Mouse (Mus musculus): ENCODE measurements around the gene Rasa1.

The Rasa1 gene

DNA sequence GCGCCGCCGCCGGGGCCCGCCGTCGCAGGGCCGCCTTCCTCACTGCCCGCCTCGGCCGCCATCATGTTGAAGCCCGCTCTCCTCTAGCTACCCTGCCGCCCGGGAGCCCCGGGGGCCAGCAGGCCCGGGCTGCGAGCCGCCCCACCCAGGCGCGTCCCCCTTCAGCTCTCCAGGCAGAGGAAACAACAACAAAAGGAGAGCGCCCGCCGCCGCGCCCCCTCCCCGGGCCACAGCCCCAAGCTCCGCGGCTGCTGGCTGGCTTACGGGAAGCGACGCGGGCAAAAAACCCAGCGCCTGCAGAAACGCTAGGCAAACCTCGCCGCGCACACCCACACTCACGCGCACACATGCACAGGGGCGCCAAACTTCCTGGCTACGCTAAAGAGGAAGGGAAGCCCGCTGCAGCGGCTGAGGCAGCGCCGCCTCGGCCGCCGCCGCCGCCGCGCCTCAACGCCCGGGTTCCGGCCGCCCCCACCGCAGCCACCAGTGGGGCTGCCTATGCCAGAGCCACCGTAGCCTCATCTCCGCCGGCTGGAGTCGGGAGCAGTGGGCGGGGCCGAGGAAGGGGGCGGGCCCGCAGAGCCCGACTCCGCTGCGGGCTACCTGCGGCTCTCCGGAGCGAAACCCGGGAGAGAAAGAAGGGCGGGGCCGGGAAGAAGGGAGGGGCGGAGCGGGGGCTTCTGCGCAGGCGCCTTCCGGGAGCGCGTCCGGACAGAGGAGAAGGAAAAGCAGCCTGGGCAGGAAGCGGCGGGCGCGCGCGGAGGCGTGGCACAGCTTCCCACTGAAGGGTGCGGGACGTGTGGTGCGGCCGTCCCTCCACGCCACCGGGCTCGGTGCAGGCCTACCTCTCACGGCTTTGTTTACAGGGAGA, at the start of gene Rasa1:
TSS of gene Rasa1 (minus strand) at position 288 of the 871 bp plus-strand sequence.
- DNase-seq (ENCODE audit: low read depth, low spot score), result peak; percentile 91

DNA sequence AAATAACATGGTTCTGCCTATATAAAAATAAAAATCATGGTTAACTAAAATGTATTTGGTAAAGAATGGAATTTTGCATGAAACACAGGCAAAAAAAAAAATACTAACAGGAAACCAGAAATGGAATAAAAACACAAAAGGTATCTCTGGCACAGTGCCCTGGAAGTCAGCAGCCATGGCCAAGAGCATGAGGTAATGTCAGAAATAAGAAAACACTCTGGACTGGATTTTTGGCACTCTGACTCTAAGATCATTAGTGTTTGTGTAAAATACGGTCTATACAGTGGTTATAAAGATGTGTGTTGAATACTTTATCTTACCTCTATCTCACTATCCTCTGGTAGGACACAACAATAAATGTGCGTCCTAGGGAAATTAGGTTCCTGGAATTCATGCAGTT, 22.6 kb upstream of the Rasa1 start:
- no peak for DNase-seq (ENCODE audit: low read depth, low spot score)

DNA sequence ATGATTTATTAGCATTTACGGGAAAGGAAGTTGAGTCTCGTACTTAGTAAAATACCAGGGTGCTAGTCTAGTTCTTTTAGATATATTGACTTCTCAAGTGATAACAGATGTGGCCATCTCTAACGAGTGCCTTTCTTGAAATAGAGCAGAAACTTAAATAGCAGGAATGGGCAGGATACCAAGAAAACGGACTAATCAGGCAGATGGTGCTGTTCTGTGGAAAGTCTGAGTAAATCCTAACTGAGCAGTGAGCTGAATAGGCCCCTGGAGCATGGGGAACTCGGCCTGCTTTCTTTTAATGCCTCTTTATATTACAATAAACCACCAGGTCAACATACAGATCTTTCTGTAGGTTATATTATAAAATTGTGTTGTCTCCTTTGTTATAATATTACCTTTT, 22.0 kb upstream of the Rasa1 start:
- no peak for DNase-seq (ENCODE audit: low read depth, low spot score)

DNA sequence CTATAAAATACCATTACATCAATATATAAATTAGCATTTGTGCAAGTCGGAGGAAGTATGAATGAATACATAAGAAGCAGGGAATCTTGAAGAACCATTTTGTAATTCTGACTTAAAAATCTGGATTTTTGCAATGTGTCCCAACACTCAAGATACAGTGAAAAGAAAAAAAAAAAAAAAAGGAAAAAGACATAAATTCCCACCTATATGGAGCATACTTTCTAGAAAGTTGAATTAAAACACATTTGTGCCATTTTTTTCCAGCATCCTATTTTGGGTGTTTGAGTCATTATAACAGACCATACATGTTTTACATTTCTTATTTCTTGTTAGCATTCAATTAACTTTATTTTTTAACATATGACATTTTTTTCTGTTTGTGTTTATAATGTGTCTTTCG, 21.6 kb upstream of the Rasa1 start:
- no peak for DNase-seq (ENCODE audit: low read depth, low spot score)

DNA sequence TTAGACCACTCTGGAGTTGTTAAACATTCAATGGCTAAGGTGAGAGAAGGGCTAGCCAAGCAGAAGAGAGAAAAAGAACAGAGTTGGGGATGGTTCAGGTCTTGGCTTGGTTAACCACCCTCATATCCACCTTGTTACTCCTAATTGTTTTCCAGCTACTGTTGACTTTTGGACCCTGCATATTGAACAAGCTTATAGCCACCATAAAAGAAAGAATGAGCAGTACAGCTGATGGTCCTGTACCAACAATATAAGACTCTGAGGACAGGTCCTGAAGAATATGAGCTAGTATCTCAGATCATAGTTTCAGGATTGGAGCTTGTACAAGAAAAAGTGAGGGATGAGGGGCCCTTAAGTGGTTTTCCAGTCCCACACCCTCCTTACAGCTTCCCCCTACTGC, 17.1 kb upstream of the Rasa1 start:
- DNase-seq (ENCODE audit: low read depth, low spot score), result no peak

DNA sequence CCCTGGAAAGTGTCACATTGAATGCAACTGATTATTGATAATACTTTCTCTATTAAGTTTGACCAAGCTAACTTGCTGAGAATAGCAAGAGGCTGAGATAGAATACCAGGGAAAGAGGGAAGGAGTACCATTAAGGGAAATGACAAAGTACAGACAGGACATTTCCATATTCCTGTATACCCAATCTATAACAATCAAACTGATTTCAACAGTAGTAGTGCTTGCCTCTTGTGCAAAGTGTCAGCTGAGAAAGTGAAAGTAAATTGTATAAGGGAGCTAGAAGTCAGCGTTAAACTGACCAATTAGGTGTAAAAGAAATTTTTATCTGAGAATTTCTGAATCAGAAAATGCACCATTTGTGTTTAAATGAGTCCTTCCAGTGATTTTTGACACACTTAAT, 1.7 kb upstream of the Rasa1 start:
- DNase-seq (ENCODE audit: low read depth, low spot score), result no peak

DNA sequence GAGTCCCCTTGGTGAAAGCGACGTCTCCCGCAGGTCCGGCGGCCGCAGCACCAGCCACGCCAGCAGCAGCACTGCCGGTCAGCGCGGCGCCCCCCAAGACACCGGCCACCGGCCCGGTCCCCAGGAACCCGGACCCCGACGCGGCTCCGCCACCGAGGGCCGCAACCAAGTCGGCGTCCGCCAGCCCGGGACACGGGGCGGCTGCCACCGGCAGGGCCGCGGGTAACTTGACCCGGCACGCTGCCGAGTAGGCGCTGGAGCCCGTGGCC, 422 bp downstream of the Rasa1 start:
- no peak for DNase-seq (ENCODE audit: low read depth, low spot score)

DNA sequence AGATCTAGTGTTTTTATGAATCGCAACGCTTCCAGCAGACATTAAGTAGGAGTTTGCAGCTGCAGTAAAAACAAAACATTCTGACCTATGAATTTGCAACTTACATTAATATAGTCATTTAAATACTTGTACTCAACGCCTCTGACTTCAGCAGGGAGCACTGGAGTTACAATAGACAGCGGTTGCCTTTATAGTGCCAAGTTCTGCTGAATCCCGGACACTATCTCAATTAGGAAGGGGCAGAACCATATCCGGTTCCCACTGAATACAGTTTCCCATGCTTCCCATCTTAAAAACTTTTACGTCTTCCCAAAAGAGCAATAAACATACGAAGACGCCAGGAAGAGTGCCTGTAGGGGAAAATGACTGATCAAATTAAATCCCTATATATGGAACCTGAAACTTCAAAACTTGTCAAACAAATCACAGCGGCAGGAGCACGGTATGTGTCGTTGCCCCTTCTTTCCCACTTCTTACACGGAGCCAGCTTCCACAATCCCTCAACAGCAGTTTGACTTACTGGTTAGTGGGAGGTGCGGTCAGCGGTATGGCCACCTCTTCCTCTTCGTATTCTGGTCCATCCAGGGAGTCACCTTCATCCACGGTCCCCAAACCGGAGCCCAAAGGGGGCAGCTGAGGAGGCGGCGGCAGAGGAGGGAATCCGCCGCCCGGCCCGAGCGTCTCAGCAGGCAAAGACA, 905 bp downstream of the Rasa1 start:
- DNase-seq (ENCODE audit: low read depth, low spot score), result peak; percentile 7

DNA sequence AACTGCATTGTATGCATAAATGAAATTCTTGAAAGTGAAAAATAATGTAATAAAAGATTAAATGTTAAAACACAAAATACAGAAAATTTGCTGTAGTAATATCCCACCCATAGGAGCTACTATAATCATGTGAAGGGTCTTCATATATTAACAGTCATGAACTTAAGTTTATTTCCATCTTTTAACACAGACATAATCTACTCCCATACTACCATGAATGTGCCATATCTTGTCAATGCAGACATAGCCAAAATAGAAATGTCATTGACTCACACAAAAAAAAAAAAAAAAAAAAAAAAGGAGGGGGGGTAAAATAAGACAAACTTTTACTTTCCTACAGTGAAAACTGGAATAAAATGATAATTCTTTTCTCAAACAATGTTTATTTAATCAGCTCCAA, 6.3 kb downstream of the Rasa1 start:
- DNase-seq (ENCODE audit: low read depth, low spot score), result no peak

DNA sequence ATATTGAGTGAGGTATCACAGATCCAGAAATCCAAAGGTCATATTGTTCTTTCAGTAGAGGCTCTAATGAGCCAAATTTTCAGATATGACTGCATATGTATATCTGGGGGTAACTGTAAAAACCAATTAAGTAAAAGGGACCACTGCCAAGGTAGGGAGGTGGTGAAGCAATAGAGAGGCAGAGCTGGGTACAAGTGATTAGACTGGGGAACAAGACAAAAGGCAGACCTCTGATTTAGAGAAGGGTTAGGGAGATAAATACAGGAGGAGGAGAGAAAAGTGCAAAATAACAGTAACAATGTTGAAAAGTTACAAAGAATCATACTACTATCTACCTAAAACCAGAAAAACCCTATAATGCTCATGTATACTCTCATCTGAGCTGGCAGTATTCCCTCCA, 10.0 kb downstream of the Rasa1 start:
- DNase-seq (ENCODE audit: low read depth, low spot score), result no peak

DNA sequence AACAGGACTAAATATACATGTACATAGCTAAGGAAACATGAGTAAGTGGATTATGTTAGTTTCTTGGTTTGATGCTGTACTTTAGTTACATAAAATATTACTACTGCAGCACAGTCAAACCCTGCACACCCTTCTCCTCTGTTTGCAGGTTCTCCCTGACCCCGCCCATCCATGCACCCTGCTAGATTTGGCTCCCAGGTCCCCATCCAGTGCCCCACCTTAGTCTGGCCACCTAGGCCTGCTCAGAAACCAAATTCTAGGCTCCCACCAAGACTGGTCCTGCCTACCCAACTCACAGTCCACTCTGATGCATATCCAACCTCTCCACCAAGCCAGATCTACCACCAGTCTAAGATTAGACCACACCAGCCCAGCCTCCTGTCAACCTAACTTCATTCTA, 14.4 kb downstream of the Rasa1 start:
- no peak for DNase-seq (ENCODE audit: low read depth, low spot score)

DNA sequence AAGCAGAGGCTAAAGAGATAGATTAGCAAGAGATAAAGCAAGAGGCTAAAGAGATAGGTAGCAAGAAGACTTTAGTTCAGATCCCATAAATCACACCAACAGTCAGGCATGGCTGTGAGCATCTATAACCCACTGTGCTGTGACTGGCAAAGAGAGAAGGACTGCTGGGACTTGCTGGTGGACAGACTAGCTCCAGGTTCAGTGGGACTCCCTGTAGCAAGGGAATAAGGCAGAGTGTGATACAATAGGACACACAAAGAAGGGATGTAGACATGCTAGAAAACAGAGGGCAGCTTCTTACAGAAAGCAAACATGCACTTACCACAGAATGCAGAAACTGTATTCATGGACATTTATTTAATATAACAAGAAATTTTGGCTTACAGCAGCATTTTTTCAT, 15.1 kb downstream of the Rasa1 start:
- no peak for DNase-seq (ENCODE audit: low read depth, low spot score)

DNA sequence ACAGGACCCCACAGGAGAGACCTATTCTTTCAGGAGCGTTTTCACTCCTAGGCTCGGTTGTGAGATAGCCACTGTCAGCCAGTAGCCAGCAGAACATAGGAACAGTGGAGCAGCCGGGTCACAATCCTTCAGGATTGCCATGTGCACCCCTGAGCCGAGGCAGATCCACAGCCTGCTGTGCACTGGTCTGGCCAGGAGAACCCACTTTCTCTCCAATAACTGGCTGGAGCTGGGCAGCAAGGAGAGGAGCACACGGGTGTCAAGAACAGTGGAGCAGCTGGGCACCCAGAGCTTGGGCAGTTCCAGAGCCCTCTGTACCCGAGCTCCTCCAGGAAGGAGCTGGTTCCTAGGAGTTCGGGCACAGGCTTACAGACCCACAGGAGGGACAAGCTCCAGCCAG, 50.2 kb downstream of the Rasa1 start:
- DNase-seq (ENCODE audit: low read depth, low spot score), result no peak

DNA sequence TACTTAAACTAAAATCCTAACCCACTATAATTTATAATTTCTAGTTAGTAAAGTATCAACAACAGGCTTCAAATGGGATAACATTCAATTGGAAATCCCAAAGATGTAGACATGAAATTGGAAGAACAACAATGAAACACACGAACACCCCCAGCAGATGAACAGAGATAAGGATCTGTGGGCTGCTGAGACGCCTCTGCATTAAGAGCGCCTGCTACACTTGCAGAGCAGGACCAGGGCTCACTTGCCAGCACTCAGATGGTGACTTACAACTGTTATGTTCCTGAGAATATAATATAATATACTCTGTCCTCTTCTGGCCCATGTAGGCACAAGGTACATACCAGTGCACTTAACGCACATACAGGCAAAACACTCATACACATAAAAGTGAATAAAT, 70.3 kb downstream of the Rasa1 start:
- no peak for DNase-seq (ENCODE audit: low read depth, low spot score)

DNA sequence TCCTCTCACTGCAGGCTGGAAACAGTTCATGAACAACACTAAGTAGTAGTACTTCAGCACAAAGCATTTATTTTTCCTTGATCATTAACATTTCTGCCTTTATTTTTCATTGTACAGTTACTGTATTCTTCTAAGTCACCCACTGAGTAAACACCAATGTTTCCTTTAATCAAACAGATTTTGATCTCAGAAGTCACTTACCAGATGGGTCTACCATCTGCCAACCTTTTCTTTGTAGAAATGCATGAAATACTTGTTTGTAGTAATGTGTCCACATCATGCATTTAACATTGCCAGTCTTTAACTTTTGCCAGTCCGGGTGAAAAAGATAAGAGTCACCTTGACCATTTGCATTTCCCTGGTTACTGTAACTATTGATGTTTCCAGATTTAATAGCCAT, 78.6 kb downstream of the Rasa1 start:
- no peak for DNase-seq (ENCODE audit: low read depth, low spot score)

DNA sequence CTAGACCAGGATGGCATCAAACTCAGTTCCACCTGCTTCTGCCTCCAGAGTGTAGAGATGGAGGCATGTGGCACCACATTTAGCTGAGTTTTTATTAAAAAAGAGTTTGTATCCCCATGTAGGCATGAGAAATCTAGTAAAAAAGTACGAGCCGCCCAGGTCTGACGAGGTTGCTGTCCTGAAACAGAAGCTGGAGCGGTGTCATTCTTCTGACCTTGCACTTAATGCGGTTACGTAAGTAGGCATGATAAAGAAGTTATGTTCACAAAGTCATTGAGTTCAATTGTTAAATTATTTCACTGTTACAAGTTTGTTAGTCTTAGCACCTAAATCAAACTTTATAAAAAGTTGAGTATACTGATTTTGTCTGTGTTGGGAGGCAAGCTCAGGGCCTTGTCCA, 80.3 kb downstream of the Rasa1 start:
- DNase-seq (ENCODE audit: low read depth, low spot score), result no peak

DNA sequence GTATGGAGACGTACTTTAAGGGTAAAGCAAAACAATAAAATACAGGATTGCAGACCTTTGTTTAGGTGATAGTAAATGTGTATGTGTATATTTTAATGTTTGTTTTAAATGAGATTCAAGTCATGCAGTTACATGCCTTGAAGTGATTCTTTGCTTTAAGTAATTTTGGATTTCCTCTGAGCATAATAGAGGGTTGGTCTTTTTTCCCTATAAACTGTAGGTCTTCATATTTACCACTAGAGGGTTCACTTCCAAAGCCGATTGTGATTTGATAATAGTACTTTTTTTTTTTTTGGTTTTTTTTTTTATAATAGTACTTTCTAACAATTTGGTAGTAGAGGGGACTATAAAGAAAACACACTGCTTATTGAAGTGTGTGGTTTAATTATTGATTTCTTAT, 81.4 kb downstream of the Rasa1 start:
- no peak for DNase-seq (ENCODE audit: low read depth, low spot score)

DNA sequence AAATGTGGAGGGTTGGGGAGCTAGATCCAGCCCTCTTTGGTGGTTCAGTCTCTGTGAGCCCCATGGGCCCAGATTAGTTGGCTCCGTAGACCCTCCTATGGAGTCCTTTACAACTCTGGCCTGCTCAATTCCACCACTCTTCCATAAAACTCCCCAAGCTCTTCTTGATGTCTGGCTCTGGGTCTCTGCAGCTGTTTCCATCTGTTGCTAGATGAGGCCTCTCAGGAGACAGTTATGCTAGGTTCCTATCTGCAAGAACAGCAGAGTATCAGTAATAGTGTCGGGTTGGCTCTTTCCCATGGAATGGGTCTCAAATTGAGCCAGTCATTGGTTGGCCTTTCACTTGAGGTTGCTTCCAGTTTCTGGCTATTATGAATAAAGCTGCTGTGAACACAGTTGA, 97.7 kb downstream of the Rasa1 start:
- DNase-seq (ENCODE audit: low read depth, low spot score), result no peak

DNA sequence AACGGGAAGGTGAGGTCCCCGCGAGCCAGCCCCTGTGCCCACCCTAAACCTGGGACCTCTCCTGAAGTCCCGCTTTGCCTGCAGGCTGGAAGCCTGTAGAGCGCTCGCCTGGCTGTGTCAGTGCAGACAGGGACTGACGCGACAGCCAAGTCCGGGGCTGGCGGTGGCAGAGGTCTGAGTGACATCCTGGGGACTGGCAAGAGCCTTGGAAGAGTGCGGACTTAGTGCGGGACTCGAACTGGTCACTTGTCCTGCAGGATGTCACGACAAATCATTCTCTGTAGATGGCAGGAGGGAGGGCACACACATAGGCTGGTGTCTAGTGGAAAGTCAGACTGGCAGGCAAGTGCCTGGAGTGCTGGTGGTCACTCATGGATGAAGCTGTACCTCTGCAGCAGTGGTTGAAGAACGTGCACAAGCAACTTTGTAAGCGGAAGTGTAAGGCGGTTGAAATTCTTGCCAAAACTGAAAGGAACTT, 99.2 kb downstream of the Rasa1 start:
- DNase-seq (ENCODE audit: low read depth, low spot score), result no peak

DNA sequence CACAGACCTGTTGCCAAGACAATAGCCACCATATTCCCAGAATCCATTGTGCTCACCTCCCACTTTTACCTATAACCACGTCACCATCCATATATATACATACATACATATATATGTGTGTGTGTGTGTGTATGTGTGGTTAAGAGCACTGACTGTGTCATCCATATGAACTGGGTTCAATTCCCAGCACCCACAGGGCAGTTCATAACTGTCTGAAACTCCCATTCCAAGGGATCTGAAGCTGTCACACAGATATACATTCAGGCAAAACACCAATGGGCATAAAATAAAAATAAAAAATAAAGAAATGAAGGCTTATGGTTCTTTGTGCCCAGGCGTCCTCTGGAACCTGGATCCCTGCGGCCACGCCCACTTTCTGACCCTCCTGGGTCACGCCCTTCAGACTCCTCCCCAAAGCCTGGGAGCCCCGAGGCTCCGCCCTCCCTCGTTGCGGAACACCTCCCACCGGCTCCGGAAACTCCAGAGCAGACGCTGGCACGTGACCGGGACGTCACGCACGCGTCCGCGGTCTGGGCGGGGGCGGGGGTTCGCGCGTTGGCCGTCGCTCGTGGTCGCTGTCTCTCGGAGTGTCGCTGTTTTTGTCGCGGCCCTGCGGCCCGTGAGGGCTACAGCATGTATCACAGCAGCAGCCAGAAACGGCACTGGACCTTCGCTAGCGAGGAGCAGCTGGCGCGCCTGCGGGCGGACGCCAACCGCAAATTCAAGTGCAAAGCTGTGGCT, 99.9 kb downstream of the Rasa1 start, which contains the start of gene Ccnh:
TSS of gene Ccnh (plus strand) at position 506 of the 741 bp plus-strand sequence.
- DNase-seq (ENCODE audit: low read depth, low spot score), result peak; percentile 85
